Mouse (Mus musculus) layer of hippocampus, adult 2 months (tissue): ENCODE data around the gene Blmh. TPM values are rescaled to one million over a fixed set of nuclear protein-coding genes. Genes with fewer than 3 reads are reported as not detected.
A peak's percentile ranks its signal among the peaks of the same experiment; 100 is the strongest.

Source experiments
- DNase-seq, 2 experiments: peaks; one replicate each; pipeline ENCODE4 v3.0.0; 2022; ENCODE audit warnings: low spot score in 2 of 2
- H3K27ac ChIP-seq: fragments of 200-600 bp; 2 replicates; pipeline ENCODE4 v1.8.1; 2022
- H3K4me3 ChIP-seq: fragments of 200-600 bp; 2 replicates; pipeline ENCODE4 v1.8.1; 2022; ENCODE audit warnings: mild to moderate bottlenecking
- CTCF ChIP-seq: fragments of 200-600 bp; conservative IDR thresholded peaks from 2 replicates; pipeline ENCODE4 v1.8.1; 2022; ENCODE audit warnings: antibody characterized with exemption, mild to moderate bottlenecking, moderate library complexity
- long read RNA-seq, 2 experiments: library from polyadenylated mRNA; stranded (forward); transcript quantifications; one replicate each; pipeline ENCODE4 v2.0.0; 2021; ENCODE audit warnings: borderline mapping rate in 2 of 2
- total RNA-seq, 2 experiments: library from RNA; stranded (reverse); gene quantifications; 2 replicates each; pipeline ENCODE4 v1.2.3; 2021

The Blmh gene
- 10 to 100 TPM; 57.7 to 58.2 TPM for total RNA-seq
- long read RNA-seq, experiment 1, transcript Blmh-201 (12 exons, 2,497 nt): major isoform, 33 of 41 reads
- long read RNA-seq, experiment 1, partial matches to known transcripts: 2 of 41 reads
- long read RNA-seq, experiment 1, other reads (novel, unspliced or antisense): 5 of 41 reads
- long read RNA-seq, experiment 2, transcript Blmh-201 (12 exons, 2,497 nt): major isoform, 43 of 45 reads
- long read RNA-seq, experiment 2, partial matches to known transcripts: 1 of 45 reads
- long read RNA-seq, experiment 2, other reads (novel, unspliced or antisense): 1 of 45 reads

DNA sequence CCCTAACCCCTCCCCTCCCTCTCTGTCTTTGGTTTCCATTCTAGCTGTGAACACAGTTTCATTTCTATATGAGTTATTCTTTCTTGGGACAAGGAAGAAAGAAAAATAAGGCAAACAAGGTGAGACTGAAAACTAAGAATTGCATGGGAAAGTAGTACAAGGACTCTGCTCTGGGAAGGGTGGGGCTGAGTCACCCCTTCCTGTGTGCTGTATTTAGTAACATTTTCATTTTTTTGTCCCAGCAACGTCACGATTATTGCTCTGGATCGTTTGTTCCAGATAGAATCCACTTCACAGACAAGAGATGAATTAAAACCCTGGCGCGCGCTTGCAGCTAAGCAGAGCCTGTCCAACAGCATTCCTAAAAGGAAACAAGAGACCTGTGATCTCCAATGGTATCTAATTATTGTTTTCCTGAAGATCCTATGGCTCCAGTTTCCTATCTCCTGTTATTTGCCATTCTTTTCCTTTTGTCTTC, at the start of gene Blmh:
Gene Blmh, plus strand, starts transcription at position 51 of the 478 bp plus-strand sequence.
- H3K4me3 ChIP-seq: no peak within 1 kb of the TSS
- H3K27ac ChIP-seq: no peak within 1 kb of the TSS
- no peak for TF ChIP-seq CTCF
- no peak for DNase-seq

DNA sequence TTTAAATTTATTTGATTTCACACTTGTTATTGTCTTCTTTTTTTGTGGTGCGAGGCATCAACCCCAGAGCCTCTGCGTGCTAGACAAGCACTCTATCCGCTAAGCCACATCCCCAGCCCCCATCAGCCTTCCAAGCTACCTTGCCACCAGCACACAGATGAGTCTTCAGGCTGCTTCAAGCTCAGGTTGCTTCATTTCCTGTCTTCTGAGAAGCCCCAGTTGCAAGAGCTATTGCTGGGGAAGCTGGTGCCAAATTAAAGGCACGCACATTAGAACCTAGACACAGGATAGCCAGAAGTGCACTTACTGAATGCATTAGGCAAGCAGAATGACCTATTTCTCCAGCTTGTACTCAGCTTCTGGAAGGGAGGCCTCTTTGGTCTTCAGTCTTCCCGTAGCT, 44.8 kb upstream of the Blmh start:
- no peak for TF ChIP-seq CTCF
- no peak overlapping the region for H3K4me3 ChIP-seq
- no peak overlapping the region for H3K27ac ChIP-seq
- DNase-seq: no peak

DNA sequence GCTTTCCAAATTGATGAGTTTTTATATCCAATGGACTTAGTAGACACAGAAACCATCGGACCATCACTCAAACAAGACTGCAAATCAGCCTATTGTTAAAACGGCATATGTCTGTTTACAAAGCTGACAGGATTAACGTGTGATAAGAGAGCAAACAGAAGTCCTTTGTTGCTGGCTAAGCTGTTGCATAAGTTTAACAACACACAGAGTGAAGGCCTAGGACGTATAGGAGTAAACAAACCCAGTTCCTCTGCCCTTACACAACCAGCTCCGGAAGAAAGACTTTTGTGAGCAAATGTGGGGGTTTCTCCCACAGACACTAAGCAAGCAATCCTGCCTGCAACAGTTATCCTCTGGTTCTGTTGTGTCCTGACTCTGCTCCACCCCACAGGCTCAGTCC, 40.2 kb upstream of the Blmh start:
- no peak for DNase-seq
- H3K4me3 ChIP-seq: no peak overlapping the region
- no peak overlapping the region for H3K27ac ChIP-seq
- TF ChIP-seq CTCF: no peak

DNA sequence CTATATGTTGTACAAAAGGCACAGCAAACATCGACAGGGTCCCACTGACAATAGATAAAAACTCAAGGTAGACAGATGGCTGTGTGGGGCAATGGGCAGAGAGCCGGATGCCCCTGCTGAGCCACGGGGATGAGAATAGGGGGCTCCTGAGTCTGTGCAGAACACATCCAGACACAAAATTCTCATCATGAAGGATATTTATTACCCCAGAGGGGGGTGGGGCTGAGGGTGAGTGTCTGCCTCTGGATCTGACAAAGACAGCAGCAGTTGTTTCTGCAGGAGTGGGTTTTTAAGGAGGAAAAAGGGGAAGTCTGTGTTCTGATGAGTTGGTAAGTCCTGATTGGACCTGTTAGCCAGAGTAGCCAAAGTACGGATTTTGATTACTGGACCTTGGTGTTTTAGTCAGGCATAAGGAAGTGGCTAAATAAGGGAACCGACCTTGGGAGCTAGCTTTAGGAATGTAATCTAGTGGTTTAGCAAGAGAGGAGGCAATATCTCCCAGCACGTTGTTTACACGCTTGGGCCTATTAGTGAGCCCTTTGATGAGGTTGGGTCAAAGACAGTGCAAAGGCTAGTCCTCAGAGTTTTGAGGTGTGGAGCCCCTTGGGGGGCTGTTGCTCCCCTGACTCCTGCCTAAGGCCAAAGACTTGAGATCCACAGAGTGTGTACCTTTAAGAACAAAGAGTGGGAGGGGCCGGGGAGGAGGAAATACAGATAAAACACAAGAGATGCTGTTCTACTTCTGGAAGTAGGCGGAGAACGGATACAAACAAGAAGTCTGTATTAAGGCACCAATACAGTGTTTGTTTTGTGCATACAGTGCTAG, 35.1 kb upstream of the Blmh start:
- no peak for TF ChIP-seq CTCF
- DNase-seq: no peak
- Histone ChIP-seq H3K27ac (no peak overlapping the region; the same call in 1 of the 2 replicates), H3K4me3 (no peak overlapping the region)

DNA sequence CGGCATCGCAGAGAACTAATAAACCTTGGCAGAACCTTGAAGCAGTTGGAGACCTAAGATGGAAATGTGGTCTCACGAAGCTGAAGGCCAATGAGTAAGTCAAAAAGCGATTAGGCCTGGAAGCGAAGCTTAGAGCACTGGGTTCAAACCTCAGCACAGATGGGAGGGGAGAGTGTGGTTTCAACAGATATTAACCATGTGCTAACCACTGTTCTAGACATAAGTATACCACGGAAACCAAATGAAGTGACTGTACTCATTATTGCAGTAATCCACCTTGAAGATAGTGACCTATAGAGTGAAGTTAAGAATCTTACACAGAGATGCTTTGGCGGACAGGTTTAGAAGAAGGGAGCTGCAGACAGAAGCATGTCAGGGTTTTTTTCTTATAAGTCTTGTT, 33.4 kb upstream of the Blmh start:
- DNase-seq: no peak
- Histone ChIP-seq H3K4me3 (no peak overlapping the region), H3K27ac (no peak overlapping the region)
- no peak for TF ChIP-seq CTCF

DNA sequence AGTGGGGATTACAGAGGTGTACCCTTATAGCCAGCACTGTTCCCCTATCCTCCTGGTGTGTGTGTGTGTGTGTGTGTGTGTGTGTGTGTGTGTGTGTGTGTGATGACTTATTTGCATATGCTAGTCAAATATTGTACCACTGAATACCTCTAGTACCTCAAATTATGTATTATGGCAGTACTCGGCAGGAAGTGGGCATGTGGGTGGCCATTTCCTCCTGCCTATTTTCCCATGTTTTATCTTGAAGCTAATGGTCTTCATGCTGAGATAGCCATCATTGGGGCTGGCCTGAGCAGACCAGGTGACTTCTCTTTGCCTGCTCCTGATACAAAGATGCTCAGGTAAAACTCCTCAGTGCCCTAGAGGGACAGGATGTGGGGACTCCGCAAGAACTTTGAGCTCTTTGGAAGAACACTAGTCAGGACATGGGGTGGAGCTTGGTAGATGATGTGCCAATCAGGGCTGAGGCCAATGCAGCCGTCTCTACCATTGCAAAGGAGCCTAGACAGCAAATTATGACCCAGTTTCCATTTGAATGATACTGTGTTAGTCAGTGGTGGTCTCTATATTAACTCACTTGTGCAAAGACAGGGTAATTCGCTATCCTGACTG, 32.8 kb upstream of the Blmh start:
- DNase-seq: no peak
- H3K27ac ChIP-seq: no peak overlapping the region
- H3K4me3 ChIP-seq: no peak overlapping the region
- no peak for TF ChIP-seq CTCF

DNA sequence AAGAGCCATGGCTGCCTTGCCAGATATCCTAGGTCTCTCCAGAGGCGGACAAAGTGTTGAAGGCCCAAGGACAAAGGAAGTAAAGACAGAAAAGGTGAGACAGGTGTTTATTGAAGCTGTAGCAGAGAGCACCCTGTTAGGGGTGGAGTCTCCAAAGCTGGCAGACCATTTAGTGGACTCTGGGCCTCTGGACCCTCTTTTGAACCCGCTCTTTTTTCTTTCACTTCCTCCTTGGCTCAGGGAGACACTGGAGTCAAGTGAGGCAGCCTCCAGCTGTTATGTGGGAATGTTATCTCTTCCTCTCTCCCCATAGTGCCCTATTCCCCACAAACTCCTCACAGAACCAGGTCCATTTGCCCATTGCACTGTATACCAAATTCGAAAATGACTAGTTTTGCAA, 31.6 kb upstream of the Blmh start:
- Histone ChIP-seq H3K27ac (no peak overlapping the region), H3K4me3 (no peak overlapping the region)
- no peak for TF ChIP-seq CTCF
- DNase-seq: no peak

DNA sequence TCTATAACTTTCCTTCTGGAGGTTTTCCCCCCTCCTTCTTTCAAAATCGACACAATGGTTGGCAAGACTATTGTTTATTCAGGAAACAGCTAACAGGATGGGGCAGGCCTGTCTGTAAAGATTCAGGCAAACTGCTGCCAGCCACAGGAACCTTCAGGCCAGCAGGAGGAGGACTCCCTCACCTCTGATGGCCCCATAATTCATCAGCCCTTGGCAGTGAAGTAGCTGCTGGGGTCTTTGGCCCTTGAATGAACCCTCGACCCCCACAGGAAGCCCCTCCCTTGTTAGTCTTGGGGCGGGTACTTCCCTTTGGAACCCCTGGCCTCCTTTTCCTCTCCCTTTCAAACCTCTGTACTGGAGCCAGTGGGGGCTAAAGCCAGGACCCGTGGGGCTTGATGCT, 31.0 kb upstream of the Blmh start:
- H3K4me3 ChIP-seq: no peak overlapping the region
- no peak for TF ChIP-seq CTCF
- no peak overlapping the region for H3K27ac ChIP-seq
- no peak for DNase-seq

DNA sequence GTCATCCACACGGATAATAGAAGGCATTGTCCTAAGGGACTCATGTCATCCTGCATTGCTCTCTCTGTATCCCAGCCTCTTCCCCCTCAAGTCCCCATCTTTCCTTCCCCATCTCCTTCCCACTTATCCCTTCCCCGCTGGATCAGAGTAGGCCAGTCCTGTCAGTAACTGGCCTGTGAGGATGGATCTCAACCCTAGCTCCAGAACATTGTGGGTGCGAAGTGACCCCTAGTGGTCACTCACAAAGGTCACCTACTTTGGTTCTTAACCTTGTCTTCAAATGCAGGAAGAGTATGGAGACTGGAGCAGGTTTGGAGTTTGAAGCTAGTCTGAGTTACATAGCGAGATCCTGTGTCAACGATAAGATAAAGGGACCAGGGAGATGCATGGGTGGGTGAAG, 30.4 kb upstream of the Blmh start:
- TF ChIP-seq CTCF: peak; percentile 84
- DNase-seq: peak; percentile 23 to 47
- no peak overlapping the region for H3K27ac ChIP-seq
- no peak overlapping the region for H3K4me3 ChIP-seq

DNA sequence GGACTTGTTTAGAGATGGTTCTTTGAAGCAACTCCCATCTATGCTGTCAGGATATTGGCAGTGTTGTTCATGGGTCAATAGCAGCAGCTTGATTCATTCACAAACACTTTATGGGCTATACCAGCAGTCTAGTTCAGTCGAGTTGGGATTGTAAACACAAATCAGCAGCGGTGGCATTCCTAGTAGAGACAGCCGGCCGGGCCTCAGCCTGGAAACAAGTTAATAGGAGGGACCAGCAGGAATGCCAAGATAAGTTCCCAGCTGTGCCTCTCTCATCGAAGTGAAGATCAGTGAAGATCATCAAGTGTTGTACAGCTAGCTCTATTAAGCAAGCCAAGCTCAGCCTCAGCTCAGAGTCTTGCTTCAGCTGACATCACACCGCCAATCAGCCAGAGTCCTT, 28.2 kb upstream of the Blmh start:
- no peak for TF ChIP-seq CTCF
- no peak overlapping the region for H3K27ac ChIP-seq
- DNase-seq: no peak
- H3K4me3 ChIP-seq: no peak overlapping the region

DNA sequence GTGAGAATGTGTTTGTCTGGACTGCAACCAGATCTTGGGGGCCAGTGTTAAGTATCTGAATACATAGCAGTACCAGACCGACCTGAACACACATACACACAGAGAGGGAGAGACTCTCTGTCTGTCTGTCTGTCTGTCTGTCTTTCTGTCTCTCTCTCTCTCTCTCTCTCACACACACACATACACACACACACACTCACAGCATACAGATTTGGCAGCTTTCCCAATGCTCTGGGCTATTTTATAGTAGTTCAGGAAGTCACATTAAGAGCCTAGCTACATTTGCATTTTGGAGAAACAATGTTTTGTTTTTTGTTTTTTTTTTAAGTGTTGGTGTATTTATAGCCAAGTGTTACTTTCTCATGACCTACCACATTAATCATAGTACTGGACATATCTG, 27.5 kb upstream of the Blmh start:
- no peak overlapping the region for H3K27ac ChIP-seq
- H3K4me3 ChIP-seq: no peak overlapping the region
- no peak for DNase-seq
- TF ChIP-seq CTCF: no peak

DNA sequence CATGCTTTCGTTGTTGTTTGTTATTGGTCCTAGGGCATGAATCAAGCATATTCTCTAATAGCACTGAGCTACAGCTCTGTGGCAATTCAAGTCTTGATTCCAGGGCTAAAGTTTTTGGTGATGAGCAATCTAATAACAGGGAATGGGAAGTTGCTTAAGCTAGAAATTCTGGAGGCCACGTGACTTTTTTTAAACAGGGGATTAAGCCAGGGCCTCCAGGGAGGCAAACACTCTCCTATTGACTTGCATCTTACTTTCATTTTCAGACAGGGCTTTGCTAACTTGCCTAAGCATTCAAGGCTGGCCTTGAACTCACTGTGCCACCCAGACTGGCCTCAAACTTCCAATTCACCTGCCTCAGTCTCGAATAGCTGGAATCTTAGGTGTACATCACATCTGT, 26.7 kb upstream of the Blmh start:
- no peak for TF ChIP-seq CTCF
- no peak for DNase-seq
- Histone ChIP-seq H3K27ac (no peak overlapping the region), H3K4me3 (no peak overlapping the region)

DNA sequence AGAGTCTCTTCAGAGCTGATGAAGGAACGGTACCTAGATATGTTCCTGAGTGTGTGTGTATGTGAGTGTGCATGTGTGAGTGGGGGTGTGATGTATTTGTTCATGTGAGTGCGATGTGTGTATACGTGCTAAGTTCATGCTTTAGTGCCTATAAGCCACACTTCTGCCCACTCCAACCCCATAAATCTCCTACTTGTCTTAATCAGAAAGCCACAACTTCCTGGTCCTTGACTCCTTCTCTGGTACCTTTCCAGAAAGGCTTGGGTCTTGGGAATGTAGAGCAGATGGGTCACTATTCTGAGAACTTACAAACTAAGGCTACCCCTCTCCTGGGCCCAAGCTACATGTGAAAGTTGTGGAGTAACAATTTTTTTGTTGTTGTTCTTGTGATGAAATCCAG, 25.9 kb upstream of the Blmh start:
- H3K27ac ChIP-seq: no peak overlapping the region
- no peak for TF ChIP-seq CTCF

More for the DNA sequence above, 25.9 kb upstream of the Blmh start:
- no peak overlapping the region for H3K4me3 ChIP-seq
- no peak for DNase-seq
